Mouse (Mus musculus) embryonic fibroblast, embryonic 13.5 days (primary cell): ENCODE results near the gene Cbx6.

Experiments used
- CTCF ChIP-seq: IDR thresholded peaks from 2 replicates; pipeline ENCODE4 v1.5.1; 2011; ENCODE audit warnings: mild to moderate bottlenecking, control low read depth, low read length, moderate library complexity, borderline replicate concordance; ENCODE audit not compliant: insufficient read depth
- POLR2A ChIP-seq: IDR thresholded peaks from 2 replicates; pipeline ENCODE4 v1.6.1; 2011; ENCODE audit warnings: low read depth, mild to moderate bottlenecking, control low read depth, low read length, moderate library complexity

GRCm38 (mm10) chr15:79873545-79873944 lies 39.1 kb upstream of the Cbx6 start:
- no peak for TF ChIP-seq CTCF
- TF ChIP-seq POLR2A = no peak
